ENCODE assay signal across 32 mouse cellular contexts in genomic region chr7:87626251-87626650, GRCm38 (mm10). TPM values are rescaled to one million over a fixed set of nuclear protein-coding genes. Genes with fewer than 3 reads are reported as not detected.
"Had no signal": no experiment of that assay in that cellular context is flagged by ENCODE, and none has a peak within 500 bp of the region (broad histone marks: within the 10 kb centered on the region; RNA-seq: fewer than 3 reads in every experiment).

No protein-coding gene starts in this region.

- DNase-seq: left cerebral cortex, postnatal 4 days; liver; liver, embryonic 13.5 days; liver, postnatal 0 days; lung, adult 18-20 months; lung, adult 2 months; lung, embryonic 14.5 days; lung, postnatal 10 days; lung, postnatal 14 days; lung, postnatal 36 days; lung, postnatal 4 days; midbrain, embryonic 14.5 days had no signal

- H3K4me3 ChIP-seq: limb, embryonic 10.5 days; limb, embryonic 12.5 days; limb, embryonic 13.5 days; limb, embryonic 15.5 days; liver, embryonic 12.5 days; liver, embryonic 13.5 days; liver, embryonic 15.5 days; lung, embryonic 15.5 days; megakaryocyte, embryonic 14.5 days; midbrain, embryonic 10.5 days; midbrain, embryonic 12.5 days; midbrain, embryonic 13.5 days; midbrain, embryonic 15.5 days; myocyte; neural tube, embryonic 12.5 days had no signal

- H3K27ac ChIP-seq: limb, embryonic 10.5 days; limb, embryonic 12.5 days; limb, embryonic 13.5 days; limb, embryonic 15.5 days; liver, embryonic 12.5 days; liver, embryonic 13.5 days; liver, embryonic 14.5 days; liver, embryonic 15.5 days; lung, embryonic 15.5 days; macrophage; midbrain, embryonic 10.5 days; midbrain, embryonic 12.5 days; midbrain, embryonic 13.5 days; midbrain, embryonic 15.5 days; neural tube, embryonic 12.5 days had no signal

RNA-seq across cellular contexts. Expression of gene Grm5, which starts 42.3 kb away (rescaled TPM):
- total RNA-seq: liver, adult 2 months; megakaryocyte progenitor cell, adult 5-6 weeks; megakaryocyte-erythroid progenitor cell, adult 5-6 weeks; monocyte, adult 5-6 weeks had no signal
